Mouse (Mus musculus) left cerebral cortex, adult 11 months (tissue): Measurements from ENCODE around the gene 4930415O20Rik.

ENCODE experiments used
- DNase-seq: peaks from one replicate; pipeline ENCODE4 v3.0.0; 2022; ENCODE audit warnings: low spot score

4930415O20Rik gene

DNA sequence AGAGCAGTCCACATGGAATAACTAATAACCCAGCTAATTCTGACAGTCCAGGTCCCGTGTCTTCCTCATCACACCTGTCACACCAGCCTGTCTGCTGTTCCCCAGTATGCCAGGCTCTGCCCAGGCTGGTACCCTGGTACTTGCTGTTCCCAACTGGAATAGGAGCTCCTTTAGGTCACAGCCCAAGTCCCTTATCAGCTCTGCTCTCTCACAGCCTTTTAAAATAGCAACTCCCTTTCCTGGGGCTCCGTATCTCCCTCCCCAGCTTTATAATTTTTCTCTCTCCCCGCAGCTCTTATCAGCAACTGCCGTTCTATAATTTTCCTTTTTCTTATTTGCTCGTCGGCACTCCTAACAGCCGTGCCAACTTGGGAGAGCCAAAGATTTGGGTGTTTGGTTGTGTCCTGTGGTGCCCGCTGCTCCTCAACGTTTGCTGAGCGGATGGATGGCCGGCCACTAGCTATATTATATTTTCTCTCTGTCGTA is 35.3 kb downstream of the 4930415O20Rik start:
- no peak for DNase-seq

DNA sequence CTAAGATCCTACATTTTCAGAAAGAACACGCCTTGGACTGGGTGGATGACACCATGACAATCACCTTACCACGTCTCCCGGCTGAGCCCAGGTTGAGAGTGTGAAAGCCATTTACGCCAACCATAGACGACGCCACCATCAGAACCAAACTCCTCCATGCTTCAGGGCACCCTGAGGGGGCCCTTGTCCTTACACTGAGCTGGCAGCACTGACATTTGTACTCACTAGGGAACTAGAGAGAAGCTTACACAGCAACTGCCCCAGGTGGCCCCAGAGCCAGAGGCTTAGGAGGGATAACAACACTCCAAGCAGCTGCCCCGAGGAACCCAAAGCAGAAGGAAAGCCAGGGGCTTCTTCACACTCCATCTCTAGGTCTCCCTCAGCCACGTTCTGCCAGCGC is 35.9 kb downstream of the 4930415O20Rik start:
- DNase-seq = no peak

DNA sequence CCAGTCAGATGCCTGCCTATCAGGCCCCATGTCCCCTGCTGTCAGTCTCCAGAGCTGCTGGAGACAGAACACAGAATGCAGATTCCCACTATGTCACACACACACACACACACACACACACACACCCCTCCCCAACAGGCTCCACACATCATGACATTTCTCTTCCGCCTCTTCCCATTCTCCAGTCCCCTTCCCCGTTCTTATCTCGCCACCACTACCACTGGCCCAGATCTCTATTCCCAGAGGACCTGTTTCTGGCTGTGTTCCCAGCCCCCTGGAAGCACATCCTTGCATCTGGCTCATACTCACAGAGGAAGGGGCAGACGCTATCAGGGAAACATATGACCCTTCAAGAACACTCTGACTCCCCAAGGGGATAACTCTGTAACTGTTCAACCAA is 36.8 kb downstream of the 4930415O20Rik start:
- no peak for DNase-seq

DNA sequence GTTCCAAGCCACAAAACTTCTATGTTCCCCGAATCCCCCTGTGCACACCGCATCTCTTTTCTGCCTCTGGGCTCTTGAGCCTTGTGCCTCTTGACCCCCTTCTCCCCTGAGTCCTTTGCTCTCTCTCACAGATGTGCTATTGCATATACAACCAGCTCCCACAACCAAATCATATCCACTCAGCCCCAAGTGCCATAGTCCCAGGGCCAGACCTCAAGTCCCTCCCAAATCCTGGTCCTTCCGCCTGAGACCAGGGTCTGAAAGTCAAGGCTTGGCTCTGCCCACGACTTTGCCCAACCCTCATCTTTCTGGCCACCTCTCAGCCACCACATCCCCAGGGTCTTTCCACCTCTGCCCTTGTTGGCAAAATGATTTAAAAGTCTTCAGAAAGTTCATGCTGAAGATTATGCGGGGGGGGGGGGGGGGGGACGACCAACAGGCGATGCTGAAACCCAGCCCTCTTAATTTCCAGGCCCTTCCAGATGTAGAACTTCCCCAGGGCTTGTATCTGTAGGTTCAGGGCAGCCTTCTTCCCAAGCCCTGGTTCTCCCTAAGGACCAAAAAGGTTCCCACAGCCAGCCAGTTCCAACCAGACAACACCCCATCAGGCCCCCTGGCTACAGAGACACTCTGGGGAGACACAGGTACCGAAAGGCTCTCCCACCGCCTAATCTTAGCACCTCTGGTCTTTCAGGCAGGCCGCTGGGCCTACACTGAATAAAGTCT is 37.4 kb downstream of the 4930415O20Rik start:
- DNase-seq = no peak

DNA sequence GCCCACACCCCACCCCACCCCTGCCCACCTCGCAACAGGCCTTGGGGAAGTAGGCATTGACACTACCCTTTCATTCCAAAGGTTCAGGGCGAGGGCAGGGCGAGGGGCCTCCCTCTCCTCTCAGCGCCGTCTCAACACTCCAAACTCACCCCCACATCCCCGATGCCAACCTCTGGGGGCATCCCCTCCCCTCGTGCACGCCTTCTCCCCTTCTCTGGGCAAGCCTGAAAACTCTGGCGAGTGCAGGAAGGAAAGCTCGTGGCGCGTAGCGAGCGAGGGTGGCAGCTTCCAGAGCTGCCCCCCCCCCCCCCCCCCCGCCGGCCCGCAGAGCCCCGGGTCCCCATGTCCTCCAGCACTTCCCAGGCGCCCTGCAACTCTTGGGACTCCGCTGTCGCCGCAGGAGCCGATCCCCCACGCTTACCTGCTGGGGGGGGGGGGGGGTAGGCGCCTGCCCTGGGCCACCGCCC is 38.0 kb downstream of the 4930415O20Rik start:
- no peak for DNase-seq

DNA sequence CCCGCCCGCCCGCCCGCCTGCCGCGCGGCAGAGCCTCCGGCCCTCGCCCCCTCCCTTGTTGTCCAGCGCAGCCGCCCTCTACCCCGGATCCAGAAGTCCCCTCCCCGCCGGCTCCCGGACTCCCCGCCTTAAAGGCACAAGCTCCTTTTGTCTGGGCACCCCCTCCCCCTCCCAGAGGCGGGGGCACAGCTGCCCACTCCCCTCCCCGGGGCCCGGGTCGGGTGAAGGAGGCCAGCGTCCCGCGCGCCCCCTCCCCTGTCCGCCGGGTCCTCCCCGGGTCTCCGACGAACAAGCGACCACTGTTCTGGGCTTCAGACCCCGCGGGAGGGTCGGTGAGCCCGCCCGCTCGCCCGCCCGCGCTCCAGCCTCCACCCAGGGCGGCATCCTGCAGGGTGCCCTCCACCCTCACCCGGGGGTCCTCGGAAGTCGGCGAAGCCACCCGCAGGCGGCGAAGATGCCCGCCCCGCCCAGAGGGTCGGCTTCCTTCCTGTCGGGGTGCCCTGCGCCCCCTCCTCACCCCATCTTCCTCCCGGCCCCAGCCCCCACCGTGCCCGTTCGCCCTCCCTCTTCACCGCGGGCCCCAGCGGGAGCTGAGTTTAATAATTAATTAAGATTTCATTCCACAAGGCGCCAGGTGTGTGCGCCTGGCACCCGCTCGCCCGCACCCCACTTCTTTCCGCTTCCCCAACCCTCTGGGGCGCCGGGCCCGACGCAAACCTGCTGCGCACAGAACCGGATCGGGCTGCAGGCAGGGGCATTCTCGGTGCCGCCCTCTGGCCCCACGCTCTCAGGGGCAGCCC is 38.7 kb downstream of the 4930415O20Rik start, which contains the start of gene Adcy6:
Gene Adcy6, minus strand, starts transcription at position 746 of the 800 bp plus-strand sequence.
- peak; percentile 60 for DNase-seq

DNA sequence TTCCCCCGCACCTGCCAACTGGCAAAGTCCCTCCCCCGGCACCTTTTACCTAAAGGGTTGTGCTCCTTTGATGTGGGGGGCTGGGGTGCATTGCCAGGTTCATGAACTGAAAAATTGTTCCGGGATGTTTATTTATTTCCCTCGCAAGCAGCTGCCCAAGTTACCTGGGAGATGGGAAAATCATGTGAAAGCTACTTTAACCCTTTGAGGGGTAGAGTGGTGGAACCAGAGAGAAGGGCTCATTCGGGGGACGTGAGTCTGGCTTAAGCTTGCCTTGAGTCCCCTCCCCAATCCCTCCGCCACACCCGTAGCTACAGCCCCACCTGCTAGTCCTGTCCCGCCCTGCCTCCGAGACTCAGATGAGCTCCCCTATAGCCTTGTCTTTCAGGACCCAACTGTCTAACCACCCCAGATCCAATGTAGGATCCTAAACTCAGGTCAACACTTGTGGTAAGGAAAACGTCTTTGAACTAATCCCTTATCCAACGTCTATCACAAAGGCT is 39.4 kb downstream of the 4930415O20Rik start:
- no peak for DNase-seq

DNA sequence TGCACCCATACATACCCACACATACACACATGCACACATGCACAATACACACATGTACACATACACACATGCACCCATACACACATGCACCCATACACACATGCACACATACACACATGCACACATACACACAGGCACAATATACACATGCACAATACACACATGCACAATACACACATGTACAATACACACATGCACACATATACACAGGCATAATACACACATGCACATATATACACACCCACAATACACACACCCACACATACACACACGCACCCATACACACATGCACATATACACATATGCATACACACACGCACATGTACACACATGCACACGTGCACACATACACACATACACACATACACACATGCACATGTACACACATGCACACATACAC is 41.4 kb downstream of the 4930415O20Rik start:
- DNase-seq = no peak

DNA sequence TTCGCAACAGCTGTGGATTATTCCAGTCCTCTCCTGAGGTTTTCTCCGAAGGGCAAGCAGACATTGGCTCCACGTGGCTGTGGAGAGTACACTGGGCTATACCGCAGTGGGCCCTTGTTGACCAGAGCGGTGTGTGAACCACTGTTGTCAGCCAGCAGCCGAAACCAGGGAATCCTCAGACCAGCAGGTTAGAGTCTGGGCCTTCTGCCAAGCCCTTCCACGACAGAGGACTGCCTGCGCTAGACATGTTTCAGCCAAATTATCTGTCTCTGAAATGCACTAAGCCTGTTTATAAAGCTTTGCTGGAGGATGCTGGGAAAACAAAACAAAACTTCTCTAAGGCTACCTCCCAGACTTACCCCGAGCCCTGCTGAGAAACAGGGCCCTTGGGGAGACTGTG is 43.7 kb downstream of the 4930415O20Rik start:
- no peak for DNase-seq

DNA sequence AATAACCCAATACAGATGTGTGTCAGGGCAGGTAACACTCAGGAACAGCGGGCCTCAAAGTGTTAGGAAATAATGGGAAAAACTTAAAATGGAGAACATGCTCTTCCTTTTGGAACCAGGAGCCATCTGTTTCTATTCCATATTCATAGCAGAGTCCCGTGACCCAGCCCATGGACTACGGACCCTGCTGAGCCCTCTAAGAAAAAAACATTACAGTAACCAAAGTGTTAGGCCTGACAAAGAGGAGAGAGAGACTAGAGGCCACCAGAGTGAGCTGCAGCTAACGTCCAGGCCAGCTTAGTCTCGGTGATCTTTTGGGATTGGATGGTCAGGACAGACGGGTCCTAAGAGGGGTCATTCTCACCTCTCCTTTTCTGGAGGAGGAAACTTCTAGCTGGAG is 44.2 kb downstream of the 4930415O20Rik start:
- DNase-seq = no peak

DNA sequence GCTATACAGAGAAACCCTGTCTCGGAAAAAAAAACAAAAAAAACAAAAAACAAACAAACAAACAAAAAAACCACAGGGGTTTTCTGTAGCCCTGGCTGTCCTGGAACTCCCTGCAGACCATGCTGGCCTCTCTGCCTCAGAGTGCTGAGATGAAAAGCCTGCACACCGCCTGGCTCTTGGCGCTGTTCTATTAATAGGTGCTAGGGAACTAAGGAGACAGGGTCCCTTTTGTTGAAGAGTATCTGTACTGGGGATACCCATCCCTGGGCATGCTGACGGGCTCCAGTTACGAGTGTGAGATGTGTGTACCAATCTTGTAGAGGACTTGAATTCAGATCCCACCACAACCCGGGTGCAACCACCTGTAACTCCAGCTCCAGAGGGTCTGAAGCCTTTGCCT is 44.9 kb downstream of the 4930415O20Rik start:
- DNase-seq = no peak

DNA sequence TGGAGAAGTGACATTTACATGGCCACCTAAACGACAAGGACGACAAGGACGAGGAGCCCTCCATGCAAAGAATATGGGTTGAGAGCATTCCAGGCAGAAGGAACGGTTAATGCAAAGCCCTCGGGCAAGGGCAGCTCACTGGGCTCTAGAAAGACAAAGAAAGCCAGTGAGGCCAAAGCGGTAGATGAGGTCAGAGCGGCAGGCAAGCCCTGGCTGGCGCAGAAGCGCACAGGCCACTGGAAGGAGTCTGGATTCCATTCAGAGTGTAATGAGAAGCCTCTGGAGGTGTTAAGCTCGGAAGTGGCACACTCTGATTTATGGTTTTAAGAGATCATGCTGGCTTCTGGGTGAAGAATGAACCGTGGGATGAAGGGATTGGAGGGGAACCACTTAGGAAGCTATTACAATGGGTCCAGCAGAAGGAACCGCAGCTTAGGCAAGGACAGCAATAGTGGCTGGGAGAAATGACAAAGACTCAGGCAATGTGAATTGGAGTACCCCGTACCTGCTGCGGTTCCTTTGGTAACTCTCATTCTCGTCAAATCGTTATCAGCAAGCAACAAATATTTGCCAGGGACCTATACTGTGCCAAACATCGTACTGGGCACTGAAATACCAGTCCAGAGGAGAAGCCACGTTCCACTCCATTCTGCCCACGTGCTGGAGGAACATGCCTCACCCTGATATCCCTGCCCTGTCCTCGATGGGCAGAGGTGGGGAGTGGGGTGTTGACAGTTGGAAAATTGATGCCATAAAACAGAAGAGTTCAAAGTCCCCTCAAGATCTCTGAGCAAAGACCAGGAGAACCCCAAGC is 45.8 kb downstream of the 4930415O20Rik start:
- DNase-seq = no peak

DNA sequence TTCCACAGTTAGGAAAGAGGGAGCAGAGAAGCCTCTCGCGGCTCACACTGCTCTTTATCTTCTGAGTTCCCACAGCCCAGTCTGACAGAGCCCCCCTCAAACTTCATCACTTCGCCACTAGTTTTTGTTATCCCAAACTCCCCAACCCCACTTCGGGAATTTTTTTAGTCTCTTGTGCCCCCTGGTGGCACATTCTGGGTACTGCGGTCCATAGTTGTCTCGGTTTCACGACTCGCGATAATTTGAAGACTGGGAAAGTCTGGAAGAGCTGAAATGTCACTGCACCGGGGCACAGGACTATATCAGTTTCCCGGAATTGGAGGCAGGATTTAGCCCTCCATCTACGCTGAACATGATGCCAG is 46.4 kb downstream of the 4930415O20Rik start:
- DNase-seq = no peak

DNA sequence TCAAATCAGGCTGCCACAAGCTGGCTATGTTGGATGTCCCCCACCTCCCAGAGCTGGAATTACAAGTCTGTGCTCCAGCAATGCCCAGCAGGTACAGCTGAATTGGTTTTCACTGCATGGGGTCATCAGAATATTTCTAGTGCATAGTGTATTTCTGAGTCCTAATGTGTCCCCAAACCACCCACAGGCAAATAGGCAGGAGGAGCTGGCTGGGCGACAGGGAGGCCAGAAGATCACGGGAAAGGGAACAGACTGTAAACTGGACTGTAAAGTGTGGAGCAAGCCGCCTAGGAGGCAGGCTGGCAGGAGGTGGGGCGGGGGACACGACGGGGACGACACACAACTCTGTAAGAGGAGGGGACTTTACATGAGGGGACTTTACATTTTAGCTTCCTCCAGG is 51.4 kb downstream of the 4930415O20Rik start:
- no peak for DNase-seq

DNA sequence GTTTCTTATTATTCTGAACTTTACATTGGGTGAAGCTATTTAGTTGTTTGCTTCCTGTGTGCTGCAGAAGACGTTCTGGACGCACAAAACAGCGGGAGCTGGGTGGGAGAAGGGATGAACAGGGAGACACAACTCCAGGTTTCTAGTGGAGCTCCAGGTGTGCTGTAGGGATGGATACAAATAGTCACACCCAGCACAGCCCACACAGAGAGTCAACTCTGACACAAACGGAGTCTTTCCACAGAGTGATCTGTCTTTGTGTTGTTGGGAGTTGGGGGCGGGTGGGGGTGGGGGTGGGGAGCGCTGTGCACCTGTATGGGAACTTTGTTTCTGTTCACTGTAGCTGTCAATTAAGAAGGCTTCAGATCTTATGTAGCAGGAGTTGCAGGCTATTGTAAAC is 51.9 kb downstream of the 4930415O20Rik start:
- DNase-seq = no peak

DNA sequence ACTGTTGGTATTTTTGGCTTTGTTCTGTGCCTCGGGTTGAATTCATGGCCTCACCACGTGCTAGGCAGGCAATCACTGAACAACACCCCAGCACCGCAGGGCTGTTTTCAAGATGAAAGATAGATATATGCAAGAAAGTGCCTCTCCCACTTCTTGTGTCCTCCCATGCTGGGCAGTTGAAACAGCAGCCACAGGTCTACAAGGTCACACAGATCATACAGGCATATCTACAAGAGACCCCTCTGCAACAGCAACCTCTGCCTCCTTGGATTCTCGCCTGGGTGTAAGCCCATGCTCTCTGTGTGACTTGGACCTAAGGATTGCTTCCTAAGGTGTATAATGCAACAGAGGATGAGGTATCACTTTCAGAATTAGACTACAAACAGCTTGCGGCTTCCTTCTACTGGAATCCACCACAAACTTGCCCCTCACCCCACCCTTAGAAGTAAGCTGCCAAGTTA is 52.6 kb downstream of the 4930415O20Rik start:
- no peak for DNase-seq

DNA sequence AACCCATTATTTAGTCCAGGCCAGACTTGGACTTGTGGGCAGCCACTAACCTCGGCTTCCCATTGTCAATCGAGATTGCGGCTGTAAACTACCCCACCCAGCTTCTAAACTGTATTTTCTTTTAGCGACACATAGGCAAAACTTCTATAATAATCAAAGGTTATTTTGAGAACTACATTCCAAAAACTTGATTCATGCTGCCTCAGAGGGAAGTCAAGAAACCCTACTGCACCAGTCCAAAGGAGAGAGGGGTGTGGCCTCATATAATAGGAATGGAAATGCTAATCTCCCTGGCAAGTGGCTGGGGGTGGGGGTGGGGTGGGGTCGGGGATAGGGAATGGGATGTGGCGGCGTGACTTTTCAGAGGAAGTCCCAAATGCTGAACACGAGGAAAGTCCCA is 55.3 kb downstream of the 4930415O20Rik start:
- DNase-seq = no peak

DNA sequence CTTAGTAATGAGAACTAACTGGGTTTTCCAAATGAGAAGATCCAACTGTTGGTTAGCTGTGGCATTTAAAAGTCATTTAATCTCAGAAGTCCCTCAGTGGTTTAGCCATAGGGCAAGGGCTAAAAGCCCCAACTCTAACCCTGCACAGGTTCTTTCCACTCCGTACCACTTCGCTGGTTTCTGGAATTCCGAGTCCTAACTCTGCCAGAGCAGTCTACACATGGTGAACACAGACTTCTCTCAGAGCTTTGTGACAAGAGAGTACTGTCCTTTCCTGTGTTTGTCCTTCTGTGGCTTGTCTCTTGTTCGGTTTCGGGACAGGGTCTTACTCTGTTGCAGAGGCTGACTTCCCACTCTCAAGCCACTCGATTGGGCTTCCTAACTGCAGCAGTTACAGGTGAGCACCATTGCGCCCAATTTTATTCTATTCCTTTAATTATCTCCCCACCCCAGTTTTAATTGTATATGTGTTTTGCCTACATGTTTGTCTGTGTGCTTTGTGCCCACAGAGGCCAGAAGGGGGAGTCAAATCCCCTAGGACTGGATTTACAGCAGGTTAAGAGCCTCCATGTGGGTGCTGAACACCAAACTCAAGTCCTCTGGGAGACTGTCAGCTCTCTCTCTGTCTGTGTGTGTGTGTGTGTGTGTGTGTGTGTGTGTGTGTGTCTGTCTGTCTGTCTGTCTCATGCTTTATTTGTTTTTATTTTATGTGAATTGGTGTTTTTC is 55.8 kb downstream of the 4930415O20Rik start:
- no peak for DNase-seq

DNA sequence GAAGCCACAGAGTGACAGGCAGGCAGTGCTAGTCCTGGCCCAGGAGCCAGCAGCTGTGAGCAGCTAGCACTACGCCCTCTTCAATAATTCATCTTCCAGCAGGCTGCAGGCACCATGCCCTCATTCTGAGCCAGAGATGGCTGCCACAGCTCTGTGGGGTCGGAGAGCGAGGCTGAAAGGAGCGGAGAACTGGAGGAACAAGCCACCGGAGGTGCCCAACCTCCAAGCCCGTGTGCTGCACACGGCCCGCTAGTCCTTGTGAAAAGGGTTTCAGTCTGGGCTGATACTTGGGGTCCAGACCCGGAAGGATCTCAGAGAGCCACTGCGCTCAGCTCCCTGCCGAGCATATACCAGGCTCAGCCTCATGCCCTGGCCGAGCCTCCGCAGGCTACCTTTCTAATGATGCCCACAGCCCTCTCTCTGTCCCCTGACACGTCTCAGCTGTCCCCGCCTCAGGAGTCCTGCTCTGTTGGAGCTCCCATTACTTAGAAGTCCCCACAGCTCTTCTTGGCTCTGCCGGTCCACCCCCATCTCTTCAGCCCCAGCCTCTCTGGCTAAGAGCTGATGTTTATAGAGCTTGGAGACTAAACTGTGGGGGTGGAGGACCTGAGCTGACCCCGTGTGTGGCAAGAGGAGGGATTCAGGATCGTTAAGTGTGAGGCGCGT is 57.9 kb downstream of the 4930415O20Rik start:
- no peak for DNase-seq

DNA sequence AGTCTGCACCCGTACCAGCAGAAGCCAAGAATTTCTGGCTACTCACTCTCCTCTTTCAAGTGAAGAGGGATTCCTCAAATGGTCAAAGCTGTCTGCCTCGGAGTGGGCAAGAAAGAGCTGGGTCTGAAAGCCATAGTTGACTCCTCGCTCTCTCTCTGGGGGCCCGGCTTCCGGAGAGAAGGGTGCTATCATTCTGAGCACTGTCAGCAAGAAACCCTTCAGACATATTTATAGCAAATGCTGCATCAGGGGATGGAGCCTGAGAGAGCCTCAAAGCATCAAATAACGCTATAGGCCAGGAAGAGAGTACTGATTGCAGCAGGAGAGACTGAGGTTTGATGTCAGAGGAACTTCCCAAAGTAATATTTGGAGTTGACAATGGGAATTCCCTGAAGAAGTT is 58.7 kb downstream of the 4930415O20Rik start:
- DNase-seq = no peak

DNA sequence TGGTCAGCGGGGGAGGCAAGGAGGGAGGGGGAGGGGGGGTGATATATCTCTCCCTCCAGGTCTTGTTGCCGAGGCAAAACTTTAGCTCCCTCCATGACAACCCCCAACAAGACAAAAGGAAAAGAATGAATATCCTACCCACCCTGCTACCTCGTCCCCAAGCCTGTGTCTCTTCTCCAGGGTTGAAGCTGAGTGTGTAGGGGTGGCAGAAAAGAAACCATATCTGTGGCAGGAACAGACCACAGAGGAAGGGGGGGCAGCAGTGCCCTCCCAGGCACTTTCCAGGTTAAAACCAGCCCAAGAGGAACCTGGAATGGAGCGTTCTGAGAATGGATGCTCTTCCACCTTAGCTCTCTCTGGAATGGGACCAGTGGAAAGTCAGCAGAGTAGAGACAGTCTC is 59.7 kb downstream of the 4930415O20Rik start, which contains the start of gene Cacnb3:
Gene Cacnb3, plus strand, starts transcription at position 301 of the 400 bp plus-strand sequence.
- no peak for DNase-seq
